Mouse (Mus musculus): ENCODE data around the gene Suox.

GRCm38 (mm10) chr10:128659490-128659889 lies 14.4 kb downstream of the Suox start:
- TF ChIP-seq CTCF (conservative IDR thresholded peaks at IDR 0.05; ENCODE audit: low read length) = no peak
- TF ChIP-seq POU5F1 (IDR thresholded peaks at IDR 0.05; ENCODE audit: borderline replicate concordance, low read length) = no peak
